Mouse (Mus musculus): ENCODE measurements around the gene Tmem128.
A peak's percentile ranks its signal among the peaks of the same experiment; 100 is the strongest.

Tmem128 gene

GRCm38 (mm10) chr5:38277936-38278600 lies 18.1 kb downstream of the Tmem128 start:
- DNase-seq = no peak

- no peak for DNase-seq
These were observed 20.1 kb downstream of the Tmem128 start for GRCm38 (mm10) chr5:38280075-38280474.

- DNase-seq = no peak
These were observed 25.7 kb downstream of the Tmem128 start for GRCm38 (mm10) chr5:38285724-38286123.

- DNase-seq = no peak
These were observed 28.5 kb downstream of the Tmem128 start for GRCm38 (mm10) chr5:38288476-38288875.

- DNase-seq = no peak
These were observed 41.9 kb downstream of the Tmem128 start for GRCm38 (mm10) chr5:38301761-38302411.

GRCm38 (mm10) chr5:38302651-38303050 lies 42.7 kb downstream of the Tmem128 start:
- no peak for DNase-seq

- no peak for DNase-seq
These were observed 45.3 kb downstream of the Tmem128 start for GRCm38 (mm10) chr5:38305241-38305640.

- peak; percentile 85 for DNase-seq
These were observed 47.5 kb downstream of the Tmem128 start for GRCm38 (mm10) chr5:38307255-38308101.

GRCm38 (mm10) chr5:38308873-38309272 lies 48.9 kb downstream of the Tmem128 start:
- peak; percentile 27 for DNase-seq

- DNase-seq = no peak
These were observed 49.8 kb downstream of the Tmem128 start for GRCm38 (mm10) chr5:38309795-38310194.
